Comparison of ENCODE assay signal across 7 mouse cellular contexts in genomic region chr11:104318940-104319781, GRCm38 (mm10).
DNase-seq lines count a peak whose midpoint lies in the region; ATAC-seq and TF ChIP-seq lines count a peak whose summit lies in the region.

No protein-coding gene starts in this region.

- peak overlapping the region; percentile 58 for H3K27ac ChIP-seq in heart, embryonic 13.5 days (replicated peaks)
- 0 out of 2 replicates have a peak overlapping the region, but pooled peaks have one; percentile 17 for H3K27ac ChIP-seq in limb, embryonic 12.5 days
- H3K27ac ChIP-seq in midbrain, embryonic 11.5 days (ENCODE audit: low read depth, low read length), result no peak overlapping the region

- H3K27me3 ChIP-seq in C2C12 (ENCODE audit: control insufficient read depth, insufficient read depth, insufficient read length), result no peaks in the 10 kb centered on the region
- peaks cover 14% of the 10 kb centered on the region; the same call in 1 of the 2 replicates for H3K27me3 ChIP-seq in heart, embryonic 13.5 days (replicated peaks)
- peaks cover 26% of the 10 kb centered on the region for H3K27me3 ChIP-seq in limb, embryonic 12.5 days
- H3K27me3 ChIP-seq in midbrain, embryonic 11.5 days (ENCODE audit: control insufficient read depth, insufficient read depth, low read length), result no peaks in the 10 kb centered on the region

- H3K9me3 ChIP-seq in heart, embryonic 13.5 days, result no peaks in the 10 kb centered on the region
- H3K9me3 ChIP-seq in limb, embryonic 12.5 days, result no peaks in the 10 kb centered on the region
- no peaks in the 10 kb centered on the region for H3K9me3 ChIP-seq in midbrain, embryonic 11.5 days (ENCODE audit: control insufficient read depth, low read length)

- peak; percentile 25 for DNase-seq in MEL-GATA-1-ER (ENCODE audit: extremely low read depth, low read depth)
- DNase-seq in embryo, embryonic 10.5 days (ENCODE audit: low spot score), result peak; percentile 59
- DNase-seq in midbrain, embryonic 11.5 days (ENCODE audit: low spot score, missing footprints), result peak; percentile 94
- DNase-seq in B cell, adult 2 months, result no peak

- no peak for TF ChIP-seq CTCF in C2C12 (IDR thresholded peaks at IDR 0.05; ENCODE audit: control insufficient read depth, insufficient read depth, insufficient read length)

- no peaks in the 10 kb centered on the region for H3K79me2 ChIP-seq in C2C12 (ENCODE audit: control insufficient read depth, insufficient read depth)

- ATAC-seq in heart, embryonic 13.5 days (ENCODE audit: extremely low read depth, insufficient number of reproducible peaks, low FRiP score, low TSS enrichment), result peak; percentile 53; the same call in 1 of the 2 replicates
- peak; percentile 45; the same call in 1 of the 2 replicates for ATAC-seq in limb, embryonic 12.5 days (ENCODE audit: insufficient number of reproducible peaks, insufficient read depth, low FRiP score, low TSS enrichment, low read depth)
- ATAC-seq in midbrain, embryonic 11.5 days (ENCODE audit: low FRiP score), result peak; percentile 75

- H3K4me1 ChIP-seq in heart, embryonic 13.5 days, result peaks cover 17% of the 10 kb centered on the region
- H3K4me1 ChIP-seq in limb, embryonic 12.5 days (replicated peaks), result peaks cover 16% of the 10 kb centered on the region
- H3K4me1 ChIP-seq in midbrain, embryonic 11.5 days (ENCODE audit: control insufficient read depth, insufficient read depth, low read length), result peaks cover 17% of the 10 kb centered on the region

- H3K79me3 ChIP-seq in C2C12 (ENCODE audit: low read depth), result no peaks in the 10 kb centered on the region

- WGBS in heart, embryonic 13.5 days, result under 1% methylated on average over 24 of the region's 24 CpGs
- WGBS in limb, embryonic 12.5 days, result 1% methylated on average over 24 of the region's 24 CpGs
- whole genome bisulfite sequencing in midbrain, embryonic 11.5 days, result 1% methylated on average over 24 of the region's 24 CpGs

- peak overlapping the region; percentile 18 for H3K4me3 ChIP-seq in C2C12 (ENCODE audit: insufficient read depth, poor library complexity, severe bottlenecking)
- peak overlapping the region; percentile 60 for H3K4me3 ChIP-seq in heart, embryonic 13.5 days
- H3K4me3 ChIP-seq in limb, embryonic 12.5 days (replicated peaks), result peak overlapping the region; percentile 50
- H3K4me3 ChIP-seq in midbrain, embryonic 11.5 days (ENCODE audit: low read depth, low read length), result peak overlapping the region; percentile 32

- H3K4me2 ChIP-seq in heart, embryonic 13.5 days, result peak overlapping the region; percentile 81
- H3K4me2 ChIP-seq in limb, embryonic 12.5 days, result peak overlapping the region; percentile 83
- H3K4me2 ChIP-seq in midbrain, embryonic 11.5 days, result peak overlapping the region; percentile 74

- H3K36me3 ChIP-seq in C2C12 (ENCODE audit: control insufficient read depth, insufficient read depth), result no peaks in the 10 kb centered on the region
- H3K36me3 ChIP-seq in heart, embryonic 13.5 days, result no peaks in the 10 kb centered on the region
- H3K36me3 ChIP-seq in limb, embryonic 12.5 days, result no peaks in the 10 kb centered on the region
- H3K36me3 ChIP-seq in midbrain, embryonic 11.5 days (ENCODE audit: control insufficient read depth, insufficient read depth, low read length), result no peaks in the 10 kb centered on the region

- peak overlapping the region; percentile 81 for H3K9ac ChIP-seq in heart, embryonic 13.5 days
- H3K9ac ChIP-seq in limb, embryonic 12.5 days (replicated peaks), result peak overlapping the region; percentile 60
- H3K9ac ChIP-seq in midbrain, embryonic 11.5 days (ENCODE audit: low read length), result peak overlapping the region; percentile 67

- H3ac ChIP-seq in C2C12 (ENCODE audit: control insufficient read depth, insufficient read length, low read depth), result peak overlapping the region; percentile 34

TF ChIP-seq in C2C12, 6 proteins besides CTCF, POLR2A, EP300 and RAD21:
- no peak for TF ChIP-seq CEBPB (IDR thresholded peaks at IDR 0.05; ENCODE audit: low read depth)
- TF ChIP-seq MYOG (IDR thresholded peaks at IDR 0.05; ENCODE audit: control insufficient read depth, extremely low read depth, insufficient read length), result no peak
- peak; percentile 21 for TF ChIP-seq MAX (IDR thresholded peaks at IDR 0.05)
- TF ChIP-seq USF1 (IDR thresholded peaks at IDR 0.05; ENCODE audit: low read depth), result no peak

Comparison
In these comparisons a context has a peak if more than half of its experiments do, and no peak if none do; other contexts are left out.
1. DNase-seq: peak in MEL-GATA-1-ER (single experiment), embryo, embryonic 10.5 days (single experiment) and midbrain, embryonic 11.5 days (single experiment); none in B cell, adult 2 months (0 of 2).
2. Peak in every context shown above with its lines, with median percentiles within 50 percentile points of each other: H3K4me3 ChIP-seq, ATAC-seq, H3K4me2 ChIP-seq and H3K9ac ChIP-seq.